Mouse (Mus musculus): Measurements from ENCODE around the gene Gm21983. TPM values are rescaled to one million over a fixed set of nuclear protein-coding genes. Genes with fewer than 3 reads are reported as not detected.

Gm21983 gene
- total and polyA plus RNA-seq, 3 experiments, result not detected

DNA sequence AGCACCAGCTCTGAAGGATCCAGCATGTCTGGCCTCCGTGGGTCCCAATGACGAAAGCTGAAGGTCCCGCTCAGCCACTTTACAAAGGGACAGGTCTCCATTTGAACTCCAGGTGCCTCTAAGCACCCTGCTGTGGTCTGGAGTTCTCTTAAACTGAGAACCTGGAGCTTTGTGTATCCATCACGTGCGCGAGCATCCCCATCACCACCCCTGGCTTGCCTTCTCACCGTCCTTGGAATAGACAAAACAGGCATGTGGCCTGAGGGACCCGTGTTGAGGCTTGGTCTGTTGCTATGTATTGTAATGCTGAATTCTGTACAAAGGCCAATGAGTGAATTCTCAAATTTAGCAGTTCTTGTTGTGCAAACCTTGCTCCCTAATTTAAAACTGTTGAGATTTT is 17.9 kb upstream of the Gm21983 start:
- DNase-seq (ENCODE audit: low spot score) (no peak), ATAC-seq (ENCODE audit: extremely low read depth, insufficient number of reproducible peaks, low FRiP score, poor library complexity, severe bottlenecking) (no peak)
- Histone ChIP-seq H3K27me3 (ENCODE audit: insufficient read depth, low read length) (no peaks in the 10 kb centered on the region), H3K9me3 (replicated peaks) (no peaks in the 10 kb centered on the region), H3K4me1 (ENCODE audit: insufficient read depth, low read depth, low read length) (peaks cover 29% of the 10 kb centered on the region), H3K36me3 (replicated peaks) (peaks cover 72% of the 10 kb centered on the region), H3K4me3 (ENCODE audit: low read depth, low read length) (no peak overlapping the region)
- TF ChIP-seq GATA2 (IDR thresholded peaks at IDR 0.05; ENCODE audit: borderline replicate concordance, low read depth, low read length) (no peak), TAL1 (conservative IDR thresholded peaks at IDR 0.05; ENCODE audit: low read depth, low read length) (no peak), GATA1 (IDR thresholded peaks at IDR 0.05; ENCODE audit: borderline replicate concordance, low read length) (no peak), CTCF (IDR thresholded peaks at IDR 0.05; ENCODE audit: low read depth, low read length) (no peak)

DNA sequence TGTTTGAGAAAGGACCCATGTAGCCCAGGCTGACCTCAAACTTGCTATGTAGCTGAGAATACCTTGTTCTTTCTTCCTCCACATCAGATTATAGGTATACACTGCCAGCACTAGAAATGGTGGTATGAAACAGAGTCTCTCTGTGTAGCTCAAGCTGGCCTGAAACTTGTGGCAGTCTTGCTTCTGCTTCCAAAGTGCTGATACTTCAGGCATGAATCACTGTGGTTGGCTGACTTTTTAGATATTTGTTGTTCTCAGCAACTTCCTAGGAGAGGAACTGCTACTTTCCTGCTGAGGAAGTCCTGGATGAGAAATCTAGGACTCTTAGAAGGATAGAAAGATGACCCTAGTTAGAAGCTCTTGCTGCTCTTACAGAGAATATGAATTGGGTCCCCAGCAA is 17.5 kb upstream of the Gm21983 start:
- no peak for ATAC-seq (ENCODE audit: extremely low read depth, insufficient number of reproducible peaks, low FRiP score, poor library complexity, severe bottlenecking)
- Histone ChIP-seq H3K4me1 (ENCODE audit: insufficient read depth, low read depth, low read length) (peaks cover 33% of the 10 kb centered on the region), H3K36me3 (replicated peaks) (peaks cover 72% of the 10 kb centered on the region)

DNA sequence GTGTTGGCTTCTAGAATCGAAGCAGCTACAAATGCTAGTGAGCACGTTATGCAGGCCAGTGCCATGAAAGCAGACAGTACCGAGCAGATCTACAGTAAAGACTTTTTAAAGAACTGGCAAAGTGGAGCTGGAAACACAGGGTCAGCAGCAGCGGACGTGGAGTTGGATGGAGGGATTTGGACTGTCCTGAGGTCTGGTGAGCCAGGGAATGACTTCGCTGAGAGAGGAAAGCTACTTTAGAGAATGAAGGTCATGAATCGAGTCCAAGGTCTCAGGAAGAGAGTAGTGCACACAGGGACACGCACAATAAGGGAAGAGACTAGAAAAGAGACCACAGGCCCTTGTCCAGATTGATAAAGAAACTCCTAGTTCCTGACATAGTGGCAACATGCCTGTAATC is 16.7 kb upstream of the Gm21983 start:
- no peak for TF ChIP-seq POLR2AphosphoS5 (IDR thresholded peaks at IDR 0.05; ENCODE audit: insufficient replicate concordance, low read depth, low read length)
- no peak for TF ChIP-seq CTCF (IDR thresholded peaks at IDR 0.05; ENCODE audit: low read depth, low read length)
- TF ChIP-seq TAL1 (conservative IDR thresholded peaks at IDR 0.05; ENCODE audit: low read depth, low read length), result no peak
- TF ChIP-seq GATA2 (IDR thresholded peaks at IDR 0.05; ENCODE audit: borderline replicate concordance, low read depth, low read length), result no peak
- no peak for TF ChIP-seq GATA1 (IDR thresholded peaks at IDR 0.05; ENCODE audit: borderline replicate concordance, low read length)
- H3K9me3 ChIP-seq (replicated peaks), result no peaks in the 10 kb centered on the region
- ATAC-seq (ENCODE audit: extremely low read depth, insufficient number of reproducible peaks, low FRiP score, poor library complexity, severe bottlenecking) (no peak), DNase-seq (ENCODE audit: low spot score) (no peak)
- peaks cover 38% of the 10 kb centered on the region for H3K4me1 ChIP-seq (ENCODE audit: insufficient read depth, low read depth, low read length)
- no peak overlapping the region for H3K4me3 ChIP-seq (ENCODE audit: low read depth, low read length)
- no peaks in the 10 kb centered on the region for H3K27me3 ChIP-seq (ENCODE audit: insufficient read depth, low read length)
- peaks cover 72% of the 10 kb centered on the region for H3K36me3 ChIP-seq (replicated peaks)

More for the DNA sequence above, 17.5 kb upstream of the Gm21983 start:
- no peak for DNase-seq (ENCODE audit: low spot score)
- no peaks in the 10 kb centered on the region for H3K27me3 ChIP-seq (ENCODE audit: insufficient read depth, low read length)
- no peaks in the 10 kb centered on the region for H3K9me3 ChIP-seq (replicated peaks)
- no peak for TF ChIP-seq POLR2AphosphoS5 (IDR thresholded peaks at IDR 0.05; ENCODE audit: insufficient replicate concordance, low read depth, low read length)
- no peak for TF ChIP-seq TAL1 (conservative IDR thresholded peaks at IDR 0.05; ENCODE audit: low read depth, low read length)
- no peak for TF ChIP-seq GATA1 (IDR thresholded peaks at IDR 0.05; ENCODE audit: borderline replicate concordance, low read length)
- no peak for TF ChIP-seq CTCF (IDR thresholded peaks at IDR 0.05; ENCODE audit: low read depth, low read length)
- no peak for TF ChIP-seq GATA2 (IDR thresholded peaks at IDR 0.05; ENCODE audit: borderline replicate concordance, low read depth, low read length)
- H3K4me3 ChIP-seq (ENCODE audit: low read depth, low read length), result no peak overlapping the region

DNA sequence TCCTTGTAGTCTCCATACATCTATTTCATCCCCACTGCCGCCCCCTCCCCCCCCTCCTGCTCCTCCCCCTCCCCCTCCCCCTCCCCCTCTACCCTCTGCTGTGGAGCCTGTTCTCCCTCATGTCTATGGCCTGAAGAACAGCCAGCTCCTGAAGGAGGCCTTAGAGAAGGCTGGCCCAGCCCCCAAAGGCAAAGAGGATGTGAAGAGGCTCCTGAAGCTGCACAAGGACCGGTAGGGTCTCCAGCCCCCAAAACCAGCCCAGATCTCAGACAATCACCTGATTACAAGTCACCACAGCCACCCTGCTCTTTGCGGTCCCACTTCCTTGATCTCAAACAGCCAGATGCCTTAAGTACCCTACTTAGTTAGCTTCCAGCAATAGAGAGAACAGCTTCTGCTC is 16.2 kb upstream of the Gm21983 start:
- H3K27me3 ChIP-seq (ENCODE audit: insufficient read depth, low read length), result no peaks in the 10 kb centered on the region
- DNase-seq (ENCODE audit: low spot score) (no peak), ATAC-seq (ENCODE audit: extremely low read depth, insufficient number of reproducible peaks, low FRiP score, poor library complexity, severe bottlenecking) (no peak)
- H3K4me3 ChIP-seq (ENCODE audit: low read depth, low read length), result peak overlapping the region; percentile 31; the same call in 1 of the 2 replicates
- peaks cover 43% of the 10 kb centered on the region for H3K4me1 ChIP-seq (ENCODE audit: insufficient read depth, low read depth, low read length)
- TF ChIP-seq GATA2 (IDR thresholded peaks at IDR 0.05; ENCODE audit: borderline replicate concordance, low read depth, low read length) (no peak), CTCF (IDR thresholded peaks at IDR 0.05; ENCODE audit: low read depth, low read length) (no peak), TAL1 (conservative IDR thresholded peaks at IDR 0.05; ENCODE audit: low read depth, low read length) (no peak)
- H3K9me3 ChIP-seq (replicated peaks), result no peaks in the 10 kb centered on the region
- H3K36me3 ChIP-seq (replicated peaks), result peaks cover 72% of the 10 kb centered on the region

DNA sequence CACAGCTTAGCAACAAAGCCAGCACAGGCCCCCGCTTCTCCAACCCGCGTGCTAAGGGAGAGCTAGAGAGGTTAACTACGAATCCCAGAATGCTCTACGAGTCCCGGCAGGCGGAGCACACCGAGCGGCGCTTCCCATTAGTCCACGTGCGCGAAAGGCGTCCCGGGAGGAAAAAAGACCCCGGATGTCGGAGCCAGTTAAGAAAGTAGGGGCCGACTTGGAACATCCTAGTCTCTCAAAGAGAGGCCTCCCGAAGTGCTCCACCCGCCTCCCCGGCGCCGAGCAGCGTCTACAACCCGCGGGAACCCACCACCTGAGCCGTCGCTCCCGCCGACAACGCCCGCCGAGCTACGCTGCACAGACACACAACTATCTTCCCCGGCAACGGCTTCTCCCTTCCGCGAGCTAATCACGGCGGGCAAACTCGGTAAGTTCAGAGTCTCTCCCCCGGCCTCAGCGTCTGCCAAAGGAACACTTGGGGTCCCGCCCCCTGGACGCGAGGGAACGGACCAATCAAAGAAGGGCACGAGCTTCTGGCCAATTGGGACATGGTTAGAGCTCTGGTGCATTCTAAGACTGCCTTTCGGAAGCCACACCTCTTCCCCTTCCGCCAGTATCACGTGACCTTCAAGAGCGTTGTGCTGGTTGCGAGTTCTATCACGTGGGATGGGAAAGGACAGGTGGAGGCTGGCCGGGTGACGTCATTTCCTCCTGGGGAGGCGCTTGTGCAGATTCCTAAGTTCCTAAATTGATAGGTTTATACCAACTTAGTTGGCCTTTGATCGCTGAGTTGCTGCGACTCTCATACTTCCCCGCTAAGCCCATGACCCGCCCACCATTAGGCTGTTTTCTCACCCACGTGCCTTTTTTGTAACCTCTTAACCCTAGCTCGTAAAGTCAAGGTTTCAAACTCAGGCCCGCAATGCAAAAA is 15.1 kb upstream of the Gm21983 start, which contains the start of the genes BC024978 and Snrpa:
TSS of gene BC024978 (plus strand) at position 101 of the 931 bp plus-strand sequence.
TSS of gene Snrpa (minus strand) at position 591 of the 931 bp plus-strand sequence.
- Histone ChIP-seq H3K9me3 (replicated peaks) (no peaks in the 10 kb centered on the region), H3K36me3 (replicated peaks) (peaks cover 75% of the 10 kb centered on the region), H3K27me3 (ENCODE audit: insufficient read depth, low read length) (no peaks in the 10 kb centered on the region), H3K4me1 (ENCODE audit: insufficient read depth, low read depth, low read length) (peaks cover 50% of the 10 kb centered on the region), H3K4me3 (ENCODE audit: low read depth, low read length) (peak within 1 kb of the TSS; percentile 90)
- TF ChIP-seq POLR2AphosphoS5 (IDR thresholded peaks at IDR 0.05; ENCODE audit: insufficient replicate concordance, low read depth, low read length) (no peak), GATA1 (IDR thresholded peaks at IDR 0.05; ENCODE audit: borderline replicate concordance, low read length) (no peak), TAL1 (conservative IDR thresholded peaks at IDR 0.05; ENCODE audit: low read depth, low read length) (no peak), CTCF (IDR thresholded peaks at IDR 0.05; ENCODE audit: low read depth, low read length) (no peak), GATA2 (IDR thresholded peaks at IDR 0.05; ENCODE audit: borderline replicate concordance, low read depth, low read length) (no peak)
- DNase-seq (ENCODE audit: low spot score) (peak; percentile 99), ATAC-seq (ENCODE audit: extremely low read depth, insufficient number of reproducible peaks, low FRiP score, poor library complexity, severe bottlenecking) (peak; percentile 94)

DNA sequence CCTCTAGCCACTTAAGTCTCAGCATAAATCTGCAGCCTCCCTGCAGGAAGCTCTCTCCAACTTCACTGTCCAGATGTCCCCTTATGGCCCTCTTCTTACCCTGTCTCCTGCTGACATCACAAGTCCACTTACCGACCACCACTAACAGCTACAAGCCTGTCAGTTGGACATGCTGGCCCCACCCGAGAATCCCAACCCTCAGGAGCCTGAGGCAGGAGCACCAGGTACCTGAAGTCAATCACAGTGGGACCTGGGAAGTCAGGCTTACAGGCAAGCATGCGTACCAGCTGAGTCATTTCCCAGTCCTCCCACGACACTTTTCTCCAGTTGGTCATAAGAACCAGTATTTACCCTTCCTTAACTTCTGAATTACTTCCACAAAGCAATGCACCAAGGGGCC is 12.8 kb upstream of the Gm21983 start:
- Histone ChIP-seq H3K4me3 (ENCODE audit: low read depth, low read length) (peak overlapping the region; percentile 14; the same call in 1 of the 2 replicates), H3K36me3 (replicated peaks) (peaks cover 78% of the 10 kb centered on the region), H3K9me3 (replicated peaks) (no peaks in the 10 kb centered on the region), H3K4me1 (ENCODE audit: insufficient read depth, low read depth, low read length) (peaks cover 57% of the 10 kb centered on the region), H3K27me3 (ENCODE audit: insufficient read depth, low read length) (no peaks in the 10 kb centered on the region)
- TF ChIP-seq CTCF (IDR thresholded peaks at IDR 0.05; ENCODE audit: low read depth, low read length) (no peak), GATA1 (IDR thresholded peaks at IDR 0.05; ENCODE audit: borderline replicate concordance, low read length) (no peak), TAL1 (conservative IDR thresholded peaks at IDR 0.05; ENCODE audit: low read depth, low read length) (no peak), GATA2 (IDR thresholded peaks at IDR 0.05; ENCODE audit: borderline replicate concordance, low read depth, low read length) (no peak), POLR2AphosphoS5 (IDR thresholded peaks at IDR 0.05; ENCODE audit: insufficient replicate concordance, low read depth, low read length) (no peak)
- ATAC-seq (ENCODE audit: extremely low read depth, insufficient number of reproducible peaks, low FRiP score, poor library complexity, severe bottlenecking), result no peak
- no peak for DNase-seq (ENCODE audit: low spot score)
